In the genomic region with DNA sequence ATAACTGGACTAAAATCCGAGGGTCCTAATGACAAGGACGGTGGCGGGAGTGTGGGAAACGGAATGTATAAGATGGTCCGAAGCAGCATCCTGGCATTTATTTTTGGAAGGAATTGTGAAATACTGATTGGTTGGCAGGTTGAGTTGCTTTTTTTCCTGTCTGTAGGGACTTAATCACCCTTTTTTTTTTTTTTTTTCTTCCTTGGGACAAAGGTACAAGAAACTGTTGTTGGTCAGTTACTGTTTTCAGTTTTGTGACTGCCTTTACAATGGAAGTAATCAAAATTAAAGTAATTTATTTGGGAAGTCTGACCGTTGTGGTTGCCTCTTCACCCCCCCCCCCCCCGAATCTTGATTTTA, we compare ENCODE assay signal across 8 mouse cellular contexts. TPM values are rescaled to one million over a fixed set of nuclear protein-coding genes. Genes with fewer than 3 reads are reported as not detected.
DNase-seq lines count a peak whose midpoint lies in the region; ATAC-seq and TF ChIP-seq lines count a peak whose summit lies in the region.

No protein-coding gene starts in this region.

- WGBS in embryonic facial prominence, embryonic 13.5 days = 1% methylated on average over 7 of the region's 7 CpGs
- WGBS in hindbrain, postnatal 0 days = 2% methylated on average over 7 of the region's 7 CpGs
- under 1% methylated on average over 7 of the region's 7 CpGs for WGBS in midbrain, postnatal 0 days

- TF ChIP-seq CTCF in left cerebral cortex, adult 2 months (IDR thresholded peaks at IDR 0.05) = no peak
- TF ChIP-seq CTCF in hindbrain, postnatal 0 days (IDR thresholded peaks at IDR 0.05; ENCODE audit: low read depth) = no peak
- TF ChIP-seq CTCF in midbrain, postnatal 0 days (IDR thresholded peaks at IDR 0.05) = no peak

- H3K9me3 ChIP-seq in embryonic facial prominence, embryonic 13.5 days = no peaks in the 10 kb centered on the region
- H3K9me3 ChIP-seq in hindbrain, postnatal 0 days (ENCODE audit: low read length) = no peaks in the 10 kb centered on the region
- H3K9me3 ChIP-seq in midbrain, postnatal 0 days (ENCODE audit: low read length) = no peaks in the 10 kb centered on the region

- H3K4me1 ChIP-seq in embryonic facial prominence, embryonic 13.5 days = peaks cover 13% of the 10 kb centered on the region
- H3K4me1 ChIP-seq in hindbrain, postnatal 0 days (ENCODE audit: insufficient read depth, low read length) = no peaks in the 10 kb centered on the region
- H3K4me1 ChIP-seq in midbrain, postnatal 0 days (ENCODE audit: insufficient read depth, low read length) = no peaks in the 10 kb centered on the region

- DNase-seq in left cerebral cortex, adult 2 months (ENCODE audit: extremely low spot score in 1 of 2, low spot score in 2 of 2) = no peak
- no peak for DNase-seq in left cerebral cortex, postnatal 4 days
- DNase-seq in hindbrain, postnatal 0 days (ENCODE audit: low spot score) = no peak
- DNase-seq in midbrain, postnatal 0 days (ENCODE audit: low spot score) = peak; percentile 15
- no peak for DNase-seq in urinary bladder, postnatal 10 days (ENCODE audit: low spot score)
- DNase-seq in left cerebral cortex, postnatal 14 days (ENCODE audit: low spot score in 2 of 2) = no peak
- DNase-seq in cerebellum, adult 11 months = no peak

- peak overlapping the region; percentile 95 for H3K4me2 ChIP-seq in embryonic facial prominence, embryonic 13.5 days
- peak overlapping the region; percentile 97 for H3K4me2 ChIP-seq in hindbrain, postnatal 0 days (ENCODE audit: low read depth, low read length)
- peak overlapping the region; percentile 74 for H3K4me2 ChIP-seq in midbrain, postnatal 0 days (ENCODE audit: low read depth, low read length, poor library complexity, severe bottlenecking)

- H3K9ac ChIP-seq in embryonic facial prominence, embryonic 13.5 days = peak overlapping the region; percentile 84
- H3K9ac ChIP-seq in hindbrain, postnatal 0 days (replicated peaks; ENCODE audit: low read length) = peak overlapping the region; percentile 84
- H3K9ac ChIP-seq in midbrain, postnatal 0 days (replicated peaks; ENCODE audit: low read length, poor library complexity, severe bottlenecking) = peak overlapping the region; percentile 72

- H3K4me3 ChIP-seq in left cerebral cortex, adult 2 months = peak overlapping the region; percentile 80
- H3K4me3 ChIP-seq in embryonic facial prominence, embryonic 13.5 days = peak overlapping the region; percentile 83
- peak overlapping the region; percentile 94 for H3K4me3 ChIP-seq in hindbrain, postnatal 0 days (ENCODE audit: low read length)
- peak overlapping the region; percentile 87 for H3K4me3 ChIP-seq in midbrain, postnatal 0 days (ENCODE audit: low read depth, low read length)

- H3K36me3 ChIP-seq in embryonic facial prominence, embryonic 13.5 days = no peaks in the 10 kb centered on the region
- H3K36me3 ChIP-seq in hindbrain, postnatal 0 days (ENCODE audit: insufficient read depth, low read length) = no peaks in the 10 kb centered on the region
- H3K36me3 ChIP-seq in midbrain, postnatal 0 days (ENCODE audit: insufficient read depth, low read length) = no peaks in the 10 kb centered on the region

- no peak for ATAC-seq in embryonic facial prominence, embryonic 13.5 days (ENCODE audit: insufficient number of reproducible peaks, insufficient read depth, low FRiP score, low TSS enrichment, low read depth)
- ATAC-seq in hindbrain, postnatal 0 days = no peak
- ATAC-seq in midbrain, postnatal 0 days (ENCODE audit: low FRiP score) = no peak

- H3K27ac ChIP-seq in left cerebral cortex, adult 2 months = no peak overlapping the region; the same call in 1 of the 2 replicates
- H3K27ac ChIP-seq in embryonic facial prominence, embryonic 13.5 days = no peak overlapping the region
- H3K27ac ChIP-seq in hindbrain, postnatal 0 days = peak overlapping the region; percentile 96
- H3K27ac ChIP-seq in midbrain, postnatal 0 days (ENCODE audit: low read depth, low read length) = peak overlapping the region; percentile 77; the same call in 1 of the 2 replicates

- intact Hi-C loops in left cerebral cortex, adult 2 months (cut with DNase I) = no loop called here
- intact Hi-C loops in left cerebral cortex, postnatal 4 days (cut with DNase I) = no loop called here
- intact Hi-C loops in left cerebral cortex, postnatal 14 days (cut with DNase I) = loop anchor here (2.0 kb wide), 1 partner anchor 129 kb away; no protein-coding TSS in a partner anchor

- H3K27me3 ChIP-seq in embryonic facial prominence, embryonic 13.5 days = 0 out of 2 replicates have a peak, but pooled peaks cover 11% of the 10 kb centered on the region
- no peaks in the 10 kb centered on the region for H3K27me3 ChIP-seq in hindbrain, postnatal 0 days (ENCODE audit: insufficient read depth, low read length)
- H3K27me3 ChIP-seq in midbrain, postnatal 0 days (ENCODE audit: insufficient read depth, low read length) = no peaks in the 10 kb centered on the region

RNA-seq across cellular contexts. Expression of gene Cecr2, which starts 1.2 kb away (rescaled TPM):
- total RNA-seq in left cerebral cortex, adult 2 months (2021) = 1 to 10 TPM; 3.1 to 4.1 TPM
- total RNA-seq in left cerebral cortex, postnatal 4 days (2021) = 1 to 10 TPM; 3.1 to 3.2 TPM
- polyA plus RNA-seq in embryonic facial prominence, embryonic 13.5 days (2015; fragmentation: Nextera tagmentation; extraction: Ambion mirVana) = 2.4 and 4.2 TPM in 2 replicates
- total RNA-seq in hindbrain, postnatal 0 days (2014; rRNA removed) = 13.2 and 16.9 TPM in 2 replicates
- polyA plus RNA-seq in hindbrain, postnatal 0 days (2015; fragmentation: Nextera tagmentation; extraction: Ambion mirVana) = 2.9 and 3.4 TPM in 2 replicates
- total RNA-seq in midbrain, postnatal 0 days (2014; rRNA removed) = 6.0 and 11.1 TPM in 2 replicates
- 0.43 and 1.1 TPM in 2 replicates for polyA plus RNA-seq in midbrain, postnatal 0 days (2015; fragmentation: Nextera tagmentation; extraction: Ambion mirVana)
- 1 to 10 TPM; 2.3 to 3.0 TPM for total RNA-seq in left cerebral cortex, postnatal 14 days (2021)

Comparison
In these comparisons a context has a peak if more than half of its experiments do, and no peak if none do; other contexts are left out.
1. H3K27ac ChIP-seq: peak in hindbrain, postnatal 0 days (single experiment) and midbrain, postnatal 0 days (single experiment); none in left cerebral cortex, adult 2 months (single experiment) and embryonic facial prominence, embryonic 13.5 days (single experiment).
2. Peak in every context shown above with its lines, with median percentiles within 50 percentile points of each other: H3K4me3 ChIP-seq, H3K4me2 ChIP-seq and H3K9ac ChIP-seq.